Mouse (Mus musculus): ENCODE data around the gene C330021F23Rik. TPM values are rescaled to one million over a fixed set of nuclear protein-coding genes. Genes with fewer than 3 reads are reported as not detected.

C330021F23Rik gene
- total and polyA plus RNA-seq, 2 experiments from 2014 or later, result 0.29 to 0.37 TPM

DNA sequence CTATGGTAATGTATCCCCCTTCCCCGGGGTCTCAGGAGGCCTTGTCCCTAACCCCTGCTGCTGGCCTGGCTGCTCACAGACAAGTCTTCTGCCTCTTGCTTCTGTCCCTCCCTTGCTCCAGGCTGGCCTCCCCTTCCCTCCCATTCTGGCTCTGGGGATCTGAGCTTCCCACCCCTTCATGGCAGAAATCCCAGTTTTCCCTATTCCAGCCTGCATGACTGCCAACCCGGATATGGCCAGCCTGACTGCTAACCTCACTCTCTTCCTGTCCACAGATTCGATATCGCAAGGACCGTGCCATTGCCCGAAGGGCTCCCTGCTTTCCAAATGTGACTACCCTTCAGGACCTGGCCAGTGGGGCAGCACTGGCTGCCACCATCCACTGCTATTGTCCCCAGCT is 32.6 kb downstream of the C330021F23Rik start:
- no peak for ATAC-seq
- Histone ChIP-seq H3K36me3 (ENCODE audit: insufficient read depth, low read length) (peaks cover 49% of the 10 kb centered on the region), H3K27me3 (ENCODE audit: insufficient read depth, low read length) (no peaks in the 10 kb centered on the region), H3K9ac (replicated peaks; ENCODE audit: low read length) (no peak overlapping the region), H3K9me3 (ENCODE audit: low read length) (no peaks in the 10 kb centered on the region), H3K4me3 (ENCODE audit: low read length) (no peak overlapping the region), H3K4me2 (ENCODE audit: low read depth, low read length) (no peak overlapping the region), H3K4me1 (ENCODE audit: insufficient read depth, low read length) (no peaks in the 10 kb centered on the region), H3K27ac (no peak overlapping the region)
- 87% methylated on average over 6 of the region's 6 CpGs for WGBS
- no peak for DNase-seq (ENCODE audit: low spot score)
- no peak for TF ChIP-seq CTCF (IDR thresholded peaks at IDR 0.05; ENCODE audit: low read depth)

DNA sequence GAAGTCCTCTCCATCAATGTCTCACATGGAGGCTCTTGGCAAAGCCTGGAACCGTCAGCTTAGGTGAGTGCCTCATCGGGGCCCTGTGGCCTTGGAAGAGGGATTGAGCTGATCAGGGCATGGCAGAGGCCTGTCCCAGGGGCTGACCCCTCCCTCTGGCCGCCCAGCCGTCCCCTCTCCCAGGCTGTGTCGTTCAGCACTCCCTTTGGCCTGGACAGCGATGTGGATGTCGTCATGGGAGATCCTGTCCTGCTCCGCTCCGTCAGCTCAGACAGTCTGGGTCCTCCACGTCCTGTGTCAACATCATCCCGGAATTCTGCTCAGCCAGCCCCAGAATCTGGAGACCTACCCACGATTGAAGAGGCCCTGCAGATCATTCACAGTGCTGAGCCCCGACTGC is 35.6 kb downstream of the C330021F23Rik start:
- no peak for ATAC-seq
- no peak overlapping the region for H3K4me3 ChIP-seq (ENCODE audit: low read length)
- no peaks in the 10 kb centered on the region for H3K9me3 ChIP-seq (ENCODE audit: low read length)
- no peak for TF ChIP-seq CTCF (IDR thresholded peaks at IDR 0.05; ENCODE audit: low read depth)
- WGBS, result 87% methylated on average over 13 of the region's 13 CpGs
- H3K4me1 ChIP-seq (ENCODE audit: insufficient read depth, low read length), result no peaks in the 10 kb centered on the region
- no peak overlapping the region for H3K9ac ChIP-seq (replicated peaks; ENCODE audit: low read length)
- H3K36me3 ChIP-seq (ENCODE audit: insufficient read depth, low read length), result peaks cover 61% of the 10 kb centered on the region
- H3K27me3 ChIP-seq (ENCODE audit: insufficient read depth, low read length), result no peaks in the 10 kb centered on the region
- DNase-seq (ENCODE audit: low spot score), result no peak
- H3K4me2 ChIP-seq (ENCODE audit: low read depth, low read length), result no peak overlapping the region
- H3K27ac ChIP-seq, result no peak overlapping the region

DNA sequence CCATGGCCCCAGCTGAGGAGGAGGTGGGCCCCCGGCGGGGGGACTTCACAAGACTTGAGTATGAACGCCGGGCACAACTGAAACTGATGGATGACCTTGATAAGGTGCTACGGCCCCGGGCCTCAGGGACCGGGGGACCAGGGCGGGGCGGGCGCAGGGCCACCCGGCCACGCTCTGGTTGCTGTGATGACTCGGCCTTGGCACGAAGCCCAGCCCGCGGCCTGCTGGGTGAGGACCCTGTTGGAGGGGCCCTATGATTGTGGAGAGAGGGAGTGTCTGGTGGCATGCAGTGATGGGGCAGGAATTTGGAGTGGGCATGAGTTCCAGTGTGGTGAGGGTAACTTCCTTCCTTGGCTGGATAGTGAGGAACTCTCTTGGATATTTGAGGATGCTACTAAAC is 38.8 kb downstream of the C330021F23Rik start:
- H3K36me3 ChIP-seq (ENCODE audit: insufficient read depth, low read length), result peaks cover 68% of the 10 kb centered on the region
- no peak overlapping the region for H3K4me3 ChIP-seq (ENCODE audit: low read length)
- H3K9ac ChIP-seq (replicated peaks; ENCODE audit: low read length), result no peak overlapping the region
- H3K4me2 ChIP-seq (ENCODE audit: low read depth, low read length), result no peak overlapping the region
- no peak overlapping the region for H3K27ac ChIP-seq
- H3K9me3 ChIP-seq (ENCODE audit: low read length), result no peaks in the 10 kb centered on the region
- no peaks in the 10 kb centered on the region for H3K27me3 ChIP-seq (ENCODE audit: insufficient read depth, low read length)
- 77% methylated on average over 16 of the region's 16 CpGs for WGBS
- TF ChIP-seq CTCF (IDR thresholded peaks at IDR 0.05; ENCODE audit: low read depth), result no peak
- ATAC-seq, result no peak
- no peak for DNase-seq (ENCODE audit: low spot score)
- no peaks in the 10 kb centered on the region for H3K4me1 ChIP-seq (ENCODE audit: insufficient read depth, low read length)

DNA sequence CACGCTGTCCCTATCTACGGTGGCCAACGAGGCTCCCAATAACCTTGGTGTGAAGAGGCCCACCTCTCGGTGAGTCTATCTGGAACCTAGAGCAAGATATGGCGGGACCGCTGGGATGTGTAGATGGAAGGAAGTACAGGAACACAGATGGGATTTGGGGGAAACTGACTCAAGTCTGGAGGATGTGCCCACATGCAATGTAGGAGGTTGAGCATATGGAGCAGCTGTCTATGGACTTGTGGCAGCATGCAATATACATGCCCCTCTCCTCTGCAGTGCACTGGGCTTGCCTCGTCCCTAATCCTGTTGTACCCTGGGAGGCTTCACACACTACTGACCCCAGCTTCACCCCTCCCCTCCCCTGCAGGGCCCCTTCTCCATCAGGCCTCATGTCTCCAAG is 40.0 kb downstream of the C330021F23Rik start:
- no peaks in the 10 kb centered on the region for H3K27me3 ChIP-seq (ENCODE audit: insufficient read depth, low read length)
- no peaks in the 10 kb centered on the region for H3K4me1 ChIP-seq (ENCODE audit: insufficient read depth, low read length)
- H3K9ac ChIP-seq (replicated peaks; ENCODE audit: low read length), result no peak overlapping the region
- no peak overlapping the region for H3K4me3 ChIP-seq (ENCODE audit: low read length)
- no peak for TF ChIP-seq CTCF (IDR thresholded peaks at IDR 0.05; ENCODE audit: low read depth)
- 84% methylated on average over 7 of the region's 7 CpGs for WGBS
- no peak for ATAC-seq
- no peaks in the 10 kb centered on the region for H3K9me3 ChIP-seq (ENCODE audit: low read length)
- DNase-seq (ENCODE audit: low spot score), result no peak
- H3K4me2 ChIP-seq (ENCODE audit: low read depth, low read length), result no peak overlapping the region
- peaks cover 67% of the 10 kb centered on the region for H3K36me3 ChIP-seq (ENCODE audit: insufficient read depth, low read length)
- no peak overlapping the region for H3K27ac ChIP-seq

DNA sequence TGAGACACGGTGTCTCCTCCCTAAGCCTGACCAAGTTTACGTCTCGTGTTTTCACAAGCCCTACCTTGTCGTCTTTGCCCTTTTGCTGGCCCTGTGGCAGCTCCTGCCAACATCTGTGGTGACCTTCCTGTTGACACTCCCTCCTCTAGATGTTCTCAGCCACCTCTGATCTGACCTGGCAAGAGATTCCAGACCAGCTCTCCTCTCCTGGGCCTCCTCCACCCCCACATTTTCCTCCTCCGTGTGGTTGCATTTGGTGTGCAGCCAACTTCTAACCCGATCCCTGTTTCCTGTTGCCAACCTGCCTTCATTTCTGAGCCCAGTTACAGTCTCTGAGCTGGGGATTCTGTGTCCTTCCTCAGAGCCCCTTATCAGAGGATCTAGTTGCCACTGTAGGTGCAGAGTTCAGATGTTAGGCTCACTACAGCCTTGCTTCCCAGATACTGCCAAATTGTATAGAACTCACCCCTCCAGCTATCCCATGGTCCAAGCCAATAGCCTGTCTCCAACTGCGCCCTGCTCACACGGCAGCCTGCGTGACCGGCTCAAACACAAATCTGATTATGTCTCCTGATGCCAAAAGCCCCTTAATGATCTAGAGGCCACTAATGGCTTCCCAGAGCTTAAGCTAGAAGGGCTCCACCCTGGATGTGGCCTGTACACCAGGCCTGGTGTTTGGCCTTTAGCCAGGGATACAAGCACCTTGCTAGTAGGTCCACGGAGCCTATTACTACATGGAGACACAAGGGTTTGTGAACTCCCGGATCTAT is 41.4 kb downstream of the C330021F23Rik start:
- H3K27me3 ChIP-seq (ENCODE audit: insufficient read depth, low read length), result no peaks in the 10 kb centered on the region
- H3K27ac ChIP-seq, result peak overlapping the region; percentile 32; the same call in 1 of the 2 replicates
- WGBS, result 76% methylated on average over 12 of the region's 12 CpGs
- ATAC-seq, result no peak; the same call in 1 of the 2 replicates
- no peak overlapping the region for H3K9ac ChIP-seq (replicated peaks; ENCODE audit: low read length)
- no peak overlapping the region for H3K4me3 ChIP-seq (ENCODE audit: low read length)
- peak; percentile 15 for DNase-seq (ENCODE audit: low spot score)
- H3K4me1 ChIP-seq (ENCODE audit: insufficient read depth, low read length), result no peaks in the 10 kb centered on the region
- H3K4me2 ChIP-seq (ENCODE audit: low read depth, low read length), result no peak overlapping the region
- H3K9me3 ChIP-seq (ENCODE audit: low read length), result no peaks in the 10 kb centered on the region
- no peak for TF ChIP-seq CTCF (IDR thresholded peaks at IDR 0.05; ENCODE audit: low read depth)
- H3K36me3 ChIP-seq (ENCODE audit: insufficient read depth, low read length), result peaks cover 67% of the 10 kb centered on the region

DNA sequence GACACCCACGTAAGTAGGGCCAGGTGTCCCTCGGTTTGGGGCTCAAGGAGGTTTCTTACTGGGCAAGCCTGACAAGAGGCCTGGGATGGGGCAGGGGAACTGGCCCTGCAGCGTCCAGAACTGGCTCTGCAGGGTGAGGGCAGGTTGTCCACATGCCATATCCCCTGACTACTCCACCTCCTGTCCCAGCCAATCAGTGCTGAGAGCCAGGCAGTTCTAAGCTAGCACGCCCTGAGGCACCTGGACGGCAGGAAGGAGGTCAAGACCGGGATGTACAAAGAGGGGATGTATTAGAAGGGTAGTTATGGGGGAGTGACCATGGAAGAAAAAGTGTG is 42.0 kb downstream of the C330021F23Rik start:
- no peak; the same call in 1 of the 2 replicates for ATAC-seq
- DNase-seq (ENCODE audit: low spot score), result no peak

More for the DNA sequence above, 42.0 kb downstream of the C330021F23Rik start:
- Histone ChIP-seq H3K4me1 (ENCODE audit: insufficient read depth, low read length) (no peaks in the 10 kb centered on the region), H3K9me3 (ENCODE audit: low read length) (no peaks in the 10 kb centered on the region), H3K4me3 (ENCODE audit: low read length) (no peak overlapping the region), H3K4me2 (ENCODE audit: low read depth, low read length) (no peak overlapping the region), H3K9ac (replicated peaks; ENCODE audit: low read length) (no peak overlapping the region), H3K27ac (no peak overlapping the region), H3K27me3 (ENCODE audit: insufficient read depth, low read length) (no peaks in the 10 kb centered on the region), H3K36me3 (ENCODE audit: insufficient read depth, low read length) (peaks cover 68% of the 10 kb centered on the region)
- 83% methylated on average over 6 of the region's 6 CpGs for WGBS
- no peak for TF ChIP-seq CTCF (IDR thresholded peaks at IDR 0.05; ENCODE audit: low read depth)

Measured in hindbrain, postnatal 0 days (tissue).